ENCODE assay signal across 23 mouse cellular contexts in the genomic region with DNA sequence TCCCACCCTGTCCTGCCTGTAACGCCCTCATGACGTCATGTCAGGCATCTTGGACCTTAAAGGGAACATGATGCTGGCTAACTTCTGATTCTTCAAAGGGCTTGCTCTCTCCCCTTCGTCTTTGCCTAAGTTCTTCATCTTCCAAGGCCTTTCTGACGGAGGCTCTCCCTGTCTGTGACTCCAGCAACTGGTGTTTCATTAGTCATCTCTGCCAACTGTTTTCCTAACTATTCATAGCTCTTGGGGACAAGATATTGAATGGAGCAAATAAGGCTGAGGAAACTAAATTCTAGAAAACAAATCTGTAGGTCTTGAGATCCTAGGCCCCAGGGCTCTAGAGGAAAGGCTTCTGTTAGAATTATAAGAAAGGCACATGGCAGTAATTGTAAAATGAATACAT. TPM values are rescaled to one million over a fixed set of nuclear protein-coding genes. Genes with fewer than 3 reads are reported as not detected.
"Had no signal": no experiment of that assay in that cellular context is flagged by ENCODE, and none has a peak within 500 bp of the region (broad histone marks: within the 10 kb centered on the region; RNA-seq: fewer than 3 reads in every experiment).

No protein-coding gene starts in this region.

- DNase-seq: cerebellum, adult 9-10 months; cerebellum, adult 9-11 months; cerebellum, postnatal 36 days; embryo, embryonic 11 days; forebrain, postnatal 0 days had no signal

- H3K4me2 ChIP-seq: embryonic facial prominence, embryonic 12.5 days; embryonic facial prominence, embryonic 13.5 days; embryonic facial prominence, embryonic 15.5 days; forebrain, embryonic 12.5 days; forebrain, embryonic 13.5 days; forebrain, embryonic 15.5 days had no signal

- H3K27me3 ChIP-seq: embryonic facial prominence, embryonic 12.5 days; embryonic facial prominence, embryonic 13.5 days; embryonic facial prominence, embryonic 15.5 days; forebrain, embryonic 12.5 days; forebrain, embryonic 13.5 days; forebrain, embryonic 15.5 days had no signal

- H3K4me1 ChIP-seq: embryonic facial prominence, embryonic 13.5 days; embryonic facial prominence, embryonic 15.5 days; forebrain, embryonic 15.5 days had no signal

- H3K27ac ChIP-seq: embryonic facial prominence, embryonic 10.5 days; embryonic facial prominence, embryonic 12.5 days; embryonic facial prominence, embryonic 13.5 days; embryonic facial prominence, embryonic 15.5 days; forebrain, embryonic 12.5 days; forebrain, embryonic 13.5 days; forebrain, embryonic 15.5 days had no signal

- H3K4me3 ChIP-seq: embryonic facial prominence, embryonic 10.5 days; embryonic facial prominence, embryonic 12.5 days; embryonic facial prominence, embryonic 13.5 days; embryonic facial prominence, embryonic 15.5 days; erythroblast, embryonic 14.5 days; forebrain, embryonic 10.5 days; forebrain, embryonic 12.5 days; forebrain, embryonic 13.5 days; forebrain, embryonic 15.5 days; gastrocnemius, adult 2 months; heart, adult 2 months had no signal

- H3K36me3 ChIP-seq: embryonic facial prominence, embryonic 10.5 days; embryonic facial prominence, embryonic 12.5 days; embryonic facial prominence, embryonic 13.5 days; embryonic facial prominence, embryonic 15.5 days; forebrain, embryonic 12.5 days; forebrain, embryonic 15.5 days had no signal

RNA-seq across cellular contexts. Expression of a gene that starts 18.0 kb away (rescaled TPM):
- total RNA-seq: common myeloid progenitor, adult 5-6 weeks; gastrocnemius, adult 18-20 months; gastrocnemius, adult 2 months; gastrocnemius, adult 8-10 months; gastrocnemius, postnatal 25 days; gastrocnemius, postnatal 36 days; granulocyte monocyte progenitor cell, adult 5-6 weeks; heart, adult 8-10 months had no signal
- polyA plus RNA-seq: erythroblast, embryonic 14.5 days; heart, adult 2 months had no signal
